Mouse (Mus musculus): Measurements from ENCODE around the gene Alox5ap.

Gene Alox5ap

GRCm38 (mm10) chr5:149264405-149264804, at the start of gene Alox5ap:
Gene Alox5ap, plus strand, starts transcription at chr5:149264767.
- no peak for DNase-seq (ENCODE audit: low read depth, low spot score)

GRCm38 (mm10) chr5:149215540-149215939, 49.0 kb upstream of the Alox5ap start:
- no peak for DNase-seq (ENCODE audit: low read depth, low spot score)

- no peak for DNase-seq (ENCODE audit: low read depth, low spot score)
Measured at GRCm38 (mm10) chr5:149217524-149218357, 46.8 kb upstream of the Alox5ap start.

GRCm38 (mm10) chr5:149219493-149219892, 45.1 kb upstream of the Alox5ap start:
- no peak for DNase-seq (ENCODE audit: low read depth, low spot score)

- no peak for DNase-seq (ENCODE audit: low read depth, low spot score)
Measured at GRCm38 (mm10) chr5:149221355-149221754, 43.2 kb upstream of the Alox5ap start.

- DNase-seq (ENCODE audit: low read depth, low spot score): no peak
Measured at GRCm38 (mm10) chr5:149224666-149225065, 39.9 kb upstream of the Alox5ap start.

- peak; percentile 99 for DNase-seq (ENCODE audit: low read depth, low spot score)
Measured at GRCm38 (mm10) chr5:149228700-149229618, 35.6 kb upstream of the Alox5ap start.

- peak; percentile 34 for DNase-seq (ENCODE audit: low read depth, low spot score)
Measured at GRCm38 (mm10) chr5:149229619-149230339, 34.8 kb upstream of the Alox5ap start.

GRCm38 (mm10) chr5:149235002-149235401, 29.6 kb upstream of the Alox5ap start:
- no peak for DNase-seq (ENCODE audit: low read depth, low spot score)

GRCm38 (mm10) chr5:149237221-149237950, 27.2 kb upstream of the Alox5ap start:
- DNase-seq (ENCODE audit: low read depth, low spot score): no peak

GRCm38 (mm10) chr5:149242467-149242866, 22.1 kb upstream of the Alox5ap start:
- no peak for DNase-seq (ENCODE audit: low read depth, low spot score)

- DNase-seq (ENCODE audit: low read depth, low spot score): no peak
Measured at GRCm38 (mm10) chr5:149243053-149243452, 21.5 kb upstream of the Alox5ap start.

GRCm38 (mm10) chr5:149245391-149245964, 19.1 kb upstream of the Alox5ap start:
- DNase-seq (ENCODE audit: low read depth, low spot score): no peak

GRCm38 (mm10) chr5:149245965-149246470, 18.5 kb upstream of the Alox5ap start:
- peak; percentile 28 for DNase-seq (ENCODE audit: low read depth, low spot score)

- DNase-seq (ENCODE audit: low read depth, low spot score): no peak
Measured at GRCm38 (mm10) chr5:149247047-149247904, 17.3 kb upstream of the Alox5ap start.

- no peak for DNase-seq (ENCODE audit: low read depth, low spot score)
Measured at GRCm38 (mm10) chr5:149252303-149252702, 12.3 kb upstream of the Alox5ap start.

- DNase-seq (ENCODE audit: low read depth, low spot score): peak; percentile 64
Measured at GRCm38 (mm10) chr5:149253491-149253890, 11.1 kb upstream of the Alox5ap start.

- no peak for DNase-seq (ENCODE audit: low read depth, low spot score)
Measured at GRCm38 (mm10) chr5:149255522-149255921, 9.0 kb upstream of the Alox5ap start.

GRCm38 (mm10) chr5:149257518-149258281, 6.9 kb upstream of the Alox5ap start:
- no peak for DNase-seq (ENCODE audit: low read depth, low spot score)

Measured in ZHBTc4 (cell line).